Mouse (Mus musculus): ENCODE measurements around the gene Rras.
A peak's percentile ranks its signal among the peaks of the same experiment; 100 is the strongest.
"Not testable (repeated sequence)": the region's sequence is repeated elsewhere in the genome, so short reads cannot be mapped to it uniquely, and the experiment has no call there.

Gene Rras

DNA sequence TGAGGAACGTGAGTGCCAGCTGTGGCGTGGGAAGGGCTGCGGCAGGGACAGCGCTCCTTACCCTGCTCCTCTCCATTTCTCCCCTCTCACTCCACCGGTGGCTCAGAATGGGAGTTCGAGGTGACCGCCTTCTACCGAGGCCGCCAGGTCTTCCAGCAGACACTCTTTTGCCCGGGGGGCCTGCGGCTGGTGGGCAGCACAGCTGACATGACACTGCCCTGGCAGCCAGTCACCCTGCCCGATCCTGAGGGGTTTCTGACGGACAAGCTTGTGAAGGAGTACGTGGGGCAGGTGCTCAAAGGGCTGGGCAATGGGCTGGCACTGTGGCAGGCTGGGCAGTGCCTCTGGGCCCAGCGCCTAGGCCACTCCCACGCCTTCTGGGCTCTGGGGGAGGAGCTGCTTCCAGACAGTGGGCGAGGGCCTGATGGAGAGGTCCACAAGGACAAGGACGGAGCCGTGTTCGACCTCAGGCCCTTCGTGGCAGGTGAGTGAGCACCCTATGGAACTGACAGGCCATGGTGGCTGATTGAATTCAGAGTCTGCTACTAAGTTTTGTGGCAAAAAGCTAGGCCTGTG, 17.1 kb upstream of the Rras start:
- DNase-seq (ENCODE audit: low spot score): no peak

DNA sequence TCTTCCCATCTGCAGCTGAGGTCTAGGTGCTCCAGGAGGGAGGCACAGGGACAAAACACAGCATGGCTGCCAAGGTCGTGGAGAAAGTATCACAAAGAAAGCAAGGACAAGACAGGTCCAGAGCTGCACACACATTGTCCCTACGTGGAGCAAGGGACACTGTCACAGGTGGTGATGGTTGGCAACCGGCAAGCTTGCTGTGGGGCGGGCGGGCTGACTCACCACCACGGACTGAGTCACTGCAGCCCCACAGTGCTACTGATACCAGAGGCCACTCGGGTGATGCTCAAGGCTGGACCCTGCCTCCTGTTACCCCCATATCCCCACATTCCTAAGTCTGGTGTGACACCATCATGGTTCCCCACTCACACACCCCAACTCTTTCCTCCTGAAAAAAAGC, 15.3 kb upstream of the Rras start:
- no peak for DNase-seq (ENCODE audit: low spot score)

DNA sequence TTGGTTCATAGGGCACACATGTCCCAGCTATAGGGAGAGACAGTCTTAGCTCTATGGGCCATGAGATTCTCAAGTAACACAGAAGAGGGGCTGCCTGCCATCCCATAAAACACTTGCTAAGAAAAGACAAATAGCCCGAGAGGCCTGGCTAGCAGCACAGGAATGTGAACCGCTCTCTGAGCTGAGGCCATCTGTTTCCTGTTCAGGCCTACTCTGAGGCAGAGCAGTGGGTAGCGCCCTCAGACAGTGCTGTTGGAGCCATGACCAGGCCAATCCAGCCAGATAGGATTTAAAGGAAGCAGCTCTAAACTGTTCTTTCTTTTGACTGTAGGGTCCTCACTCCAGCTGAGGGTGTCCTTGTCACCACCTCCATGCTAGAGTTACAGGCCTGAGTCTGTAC, 13.2 kb upstream of the Rras start:
- DNase-seq (ENCODE audit: low spot score): no peak

DNA sequence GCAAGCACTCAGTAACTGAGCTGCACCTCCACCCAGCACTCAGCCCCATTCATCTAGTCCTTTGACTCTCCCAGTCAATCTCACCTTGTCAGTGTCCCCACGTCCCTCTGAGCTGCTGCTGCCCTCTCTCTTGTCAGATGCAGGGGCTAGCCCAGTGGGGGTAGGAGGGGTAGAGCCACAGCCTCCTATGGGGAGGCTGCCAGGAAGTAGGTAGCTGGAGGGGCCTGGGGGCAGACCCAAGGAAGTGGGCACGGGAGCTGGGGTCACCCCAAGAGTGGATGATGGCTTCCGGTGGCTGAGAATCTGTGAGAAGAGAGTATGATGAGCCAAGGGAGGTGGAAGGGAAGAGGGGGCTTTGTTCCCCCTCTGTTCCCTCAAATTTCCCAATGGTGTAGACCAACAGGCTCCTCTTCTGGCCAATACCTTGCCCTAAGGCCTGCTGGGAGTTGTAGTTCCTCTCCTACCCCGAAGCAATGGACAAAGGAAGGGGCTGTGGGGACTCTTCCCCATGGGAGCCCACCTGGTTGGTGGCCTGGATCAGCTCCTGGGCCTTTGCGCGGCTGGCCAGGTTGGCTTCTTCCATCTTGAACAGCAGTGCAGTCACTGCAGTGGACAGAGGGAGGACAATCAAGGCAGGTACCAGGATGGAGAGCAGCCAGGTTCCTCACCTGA, 12.3 kb upstream of the Rras start:
- no peak for DNase-seq (ENCODE audit: low spot score)

DNA sequence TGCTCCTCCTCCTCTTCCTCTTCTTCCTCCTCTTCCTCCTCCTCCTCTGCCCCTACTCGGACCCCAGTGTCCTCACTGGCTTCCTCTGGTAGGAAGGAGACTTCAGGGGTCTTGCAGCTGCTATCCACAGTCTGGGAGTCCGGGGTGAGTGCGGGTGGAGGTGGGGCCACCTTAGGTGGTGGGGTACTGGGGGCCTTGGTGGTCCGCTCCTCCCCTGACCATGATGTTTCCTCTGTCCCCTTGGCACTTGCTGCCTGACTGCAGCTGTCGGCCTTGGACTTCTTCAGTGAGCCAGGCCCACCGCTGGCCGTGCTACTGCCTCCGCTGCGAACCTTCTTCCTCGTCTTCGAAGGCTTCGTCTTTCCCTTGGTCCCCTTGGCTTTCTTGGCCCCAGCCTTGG, 11.3 kb upstream of the Rras start:
- no peak for DNase-seq (ENCODE audit: low spot score)

DNA sequence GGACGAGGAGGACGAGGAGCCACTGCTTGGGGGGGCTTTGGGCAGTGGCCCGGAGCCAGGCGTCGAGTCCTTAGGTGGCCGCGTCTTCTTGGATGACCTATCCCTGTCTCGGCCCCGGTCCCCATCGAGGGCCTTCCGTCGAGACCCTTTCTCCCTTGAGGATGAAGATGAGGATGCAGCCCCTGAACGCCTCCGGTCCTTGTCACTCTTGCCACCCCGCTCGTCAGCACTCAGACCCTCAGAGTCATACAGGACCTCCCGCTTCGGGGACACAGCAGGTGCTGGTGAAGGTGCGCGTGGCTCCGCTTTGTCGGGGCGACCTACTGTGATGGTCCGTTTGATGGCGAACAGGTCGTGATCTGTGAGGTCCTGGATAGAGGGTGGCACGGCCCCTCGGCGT, 10.6 kb upstream of the Rras start:
- DNase-seq (ENCODE audit: low spot score): no peak

DNA sequence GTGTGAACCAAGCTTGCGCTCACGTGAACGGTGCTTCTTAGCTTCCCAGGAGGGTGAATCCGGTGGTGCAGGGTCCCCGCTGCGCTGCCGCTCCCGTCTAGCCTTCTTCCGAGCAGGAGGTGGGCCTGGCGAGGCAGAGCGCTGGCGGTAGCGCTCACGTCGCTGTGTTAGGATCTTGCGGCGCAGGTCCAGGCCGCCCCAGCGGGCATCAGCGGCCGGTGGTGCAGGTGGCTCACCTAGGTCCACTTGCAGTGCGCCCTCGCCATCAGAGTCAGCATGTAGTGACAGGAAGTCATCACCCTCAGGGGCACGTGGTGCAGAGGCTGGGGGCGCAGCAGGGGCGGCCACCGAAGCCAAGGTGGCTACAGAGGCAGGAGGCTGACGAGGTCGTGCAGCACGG, 9.9 kb upstream of the Rras start:
- DNase-seq (ENCODE audit: low spot score): no peak

DNA sequence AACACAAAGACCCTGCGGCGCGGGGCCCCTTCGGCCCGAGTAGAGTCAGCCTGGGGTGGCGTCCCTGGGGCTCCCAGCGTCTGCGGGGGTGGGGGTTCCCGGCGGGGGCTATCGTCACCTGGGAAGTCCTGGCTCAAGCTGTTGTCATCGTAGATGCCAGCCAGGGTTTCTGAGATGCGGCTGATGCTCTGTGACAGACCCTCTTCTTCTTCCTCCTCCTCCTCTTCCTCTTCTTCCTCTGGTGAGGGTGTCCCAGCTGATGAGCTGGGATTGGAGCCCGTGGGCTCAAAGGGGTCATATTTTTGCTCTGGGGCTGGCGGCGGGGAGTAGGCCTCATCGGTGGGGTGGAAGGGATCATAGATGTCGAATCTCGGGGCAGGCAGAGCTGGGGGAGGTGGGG, 9.3 kb upstream of the Rras start:
- no peak for DNase-seq (ENCODE audit: low spot score)

DNA sequence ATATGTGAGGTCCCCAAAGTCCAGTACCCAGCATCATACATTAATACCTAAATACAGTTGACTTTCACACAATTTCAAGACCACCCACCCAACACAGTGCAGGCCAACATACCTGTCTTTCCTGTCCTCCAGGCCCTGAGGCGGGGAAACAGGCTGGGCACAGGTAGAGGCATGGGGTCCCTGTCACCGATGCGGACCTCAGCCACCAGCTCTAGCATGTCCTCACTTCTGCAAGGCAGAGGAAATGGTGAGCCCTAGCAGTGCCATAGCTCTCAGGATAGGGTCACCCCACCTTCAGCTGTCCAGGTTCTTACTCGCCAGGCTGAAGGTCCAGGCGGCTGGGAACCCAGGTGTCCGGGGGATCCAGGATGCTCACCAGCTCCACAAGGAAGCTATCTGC, 5.8 kb upstream of the Rras start:
- DNase-seq (ENCODE audit: low spot score): no peak

DNA sequence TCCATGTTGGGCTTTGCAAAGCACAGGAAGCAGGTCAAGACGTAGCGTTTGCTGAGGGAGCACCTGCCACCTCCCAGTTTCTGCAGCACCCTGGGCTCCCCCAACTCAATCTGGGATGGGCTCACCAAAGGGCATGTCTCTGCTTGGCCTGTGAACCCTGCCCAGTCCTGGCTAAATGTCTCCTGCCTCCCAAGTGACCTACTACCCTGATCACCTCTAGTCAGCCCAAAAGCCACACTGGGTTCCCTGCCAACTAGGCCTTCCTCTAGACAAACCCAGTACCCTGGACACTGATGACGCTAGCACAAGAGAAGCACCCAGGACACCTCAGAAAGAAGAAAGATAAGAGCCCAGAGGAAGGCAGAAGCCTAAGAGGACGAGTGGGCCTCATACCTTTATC, 4.9 kb upstream of the Rras start:
- no peak for DNase-seq (ENCODE audit: low spot score)

DNA sequence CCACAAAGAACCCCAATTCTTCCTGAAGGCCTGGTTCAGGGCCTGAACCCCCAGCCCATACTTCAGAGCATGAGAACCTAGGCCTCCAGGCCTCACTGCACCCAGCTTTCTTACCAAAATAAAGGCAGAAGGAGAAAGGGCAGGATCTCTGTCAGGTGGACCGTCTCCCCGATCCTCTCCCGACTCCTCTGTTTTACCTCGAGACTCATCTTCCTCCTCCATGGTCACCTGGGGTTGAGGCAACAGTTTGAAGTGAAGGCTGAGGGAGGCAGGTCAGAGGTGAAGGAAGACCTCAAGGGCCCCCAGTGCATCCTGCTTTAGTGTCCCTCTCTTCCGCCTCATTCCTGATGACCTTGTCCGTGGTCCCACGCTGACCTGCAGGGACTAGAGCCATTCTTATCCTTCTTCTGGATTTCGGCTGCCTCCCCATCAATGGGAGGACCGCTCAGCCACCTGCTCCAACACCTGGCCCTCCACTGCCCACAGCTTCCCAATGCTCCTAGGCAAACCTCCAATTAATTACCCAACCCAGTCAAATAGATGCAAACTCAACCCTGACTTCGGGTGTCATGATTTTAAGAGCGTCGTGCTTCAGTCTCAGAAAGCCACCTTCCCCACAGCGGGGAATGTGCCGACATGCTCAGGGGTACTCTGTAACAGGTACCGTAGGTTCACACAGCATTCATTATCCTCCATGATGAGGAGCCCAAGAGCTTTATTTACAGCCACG, 4.2 kb upstream of the Rras start:
- no peak for DNase-seq (ENCODE audit: low spot score)

DNA sequence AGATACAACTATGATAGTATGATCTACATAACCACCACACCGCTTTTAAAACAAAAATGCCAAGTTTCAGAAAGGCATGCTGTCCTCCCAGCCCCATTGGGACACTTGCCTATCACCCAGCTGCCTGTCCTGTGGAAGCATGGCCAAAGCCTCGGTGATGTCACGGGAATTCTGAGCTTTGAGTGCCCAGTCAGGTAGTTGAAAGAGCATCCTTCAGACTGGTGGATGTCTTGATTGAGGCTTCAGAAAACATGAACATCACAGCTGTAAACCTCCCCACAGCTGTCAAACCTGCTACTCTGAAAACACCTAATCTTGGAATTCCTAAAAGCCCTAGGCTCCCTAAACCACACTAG, 3.7 kb upstream of the Rras start:
- DNase-seq (ENCODE audit: low spot score): no peak

DNA sequence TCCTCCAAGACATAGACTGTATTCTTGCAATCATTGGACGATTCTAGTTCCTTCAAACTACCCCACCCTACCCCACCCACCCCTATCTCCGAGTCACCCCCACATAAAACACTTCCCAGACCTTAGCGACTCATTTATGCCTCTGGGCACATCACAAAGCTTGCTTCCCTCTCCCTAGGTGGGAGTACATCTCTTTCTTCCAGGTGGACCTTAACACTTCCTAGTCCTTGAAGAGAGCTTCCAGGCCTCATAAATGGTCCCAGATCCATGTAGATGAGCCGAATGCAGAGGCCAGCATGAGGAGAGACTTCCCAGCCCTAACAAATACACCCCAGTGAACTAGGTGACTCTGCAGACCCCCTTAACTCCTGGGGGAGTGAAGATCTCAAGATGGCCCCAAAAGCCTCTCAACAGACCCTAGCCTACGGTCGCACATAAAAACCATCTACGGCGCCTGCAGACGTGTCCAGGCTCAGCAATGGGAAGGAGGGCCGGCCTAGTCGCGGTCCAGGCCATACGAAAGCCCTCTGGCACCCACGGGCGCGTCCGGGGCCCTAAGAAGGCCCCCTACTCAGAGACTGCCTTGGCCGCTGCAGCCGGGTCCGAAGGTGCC, 2.3 kb upstream of the Rras start:
- DNase-seq (ENCODE audit: low spot score): no peak

DNA sequence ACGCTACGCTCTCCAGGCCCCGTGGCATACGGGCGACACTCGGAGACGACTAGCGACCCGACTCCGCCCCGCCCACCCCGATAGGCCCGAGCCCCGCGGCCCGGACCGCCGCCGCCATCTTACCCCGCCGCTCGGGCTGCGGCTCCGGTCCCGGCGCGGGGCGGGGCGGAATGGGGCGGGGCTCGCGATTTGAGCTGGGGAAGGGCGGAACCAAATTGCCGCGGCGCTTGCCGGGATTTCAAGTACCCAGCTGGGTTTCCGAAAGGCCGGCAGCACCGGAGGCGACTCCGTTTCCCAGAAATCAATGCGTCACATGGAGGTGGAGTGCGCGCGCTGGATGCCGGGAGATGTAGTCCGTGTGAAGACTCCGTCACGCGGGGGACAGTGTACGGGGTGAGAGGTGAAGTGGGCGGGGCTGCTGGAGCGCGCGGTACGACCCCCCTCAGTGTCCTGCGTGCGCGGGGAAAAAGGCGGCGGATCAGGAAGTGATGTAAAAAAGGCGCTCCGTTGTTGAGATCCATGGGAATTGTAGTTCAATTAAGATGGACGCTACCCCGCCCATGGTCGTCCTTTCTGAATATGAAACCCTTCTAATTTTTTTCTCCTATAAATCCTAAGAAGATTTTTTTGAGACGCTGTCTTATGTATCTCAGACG, 1.7 kb upstream of the Rras start, which contains the start of gene Scaf1:
TSS of gene Scaf1 (minus strand) at position 407 of the 656 bp plus-strand sequence.
- DNase-seq (ENCODE audit: low spot score): peak; percentile 100

DNA sequence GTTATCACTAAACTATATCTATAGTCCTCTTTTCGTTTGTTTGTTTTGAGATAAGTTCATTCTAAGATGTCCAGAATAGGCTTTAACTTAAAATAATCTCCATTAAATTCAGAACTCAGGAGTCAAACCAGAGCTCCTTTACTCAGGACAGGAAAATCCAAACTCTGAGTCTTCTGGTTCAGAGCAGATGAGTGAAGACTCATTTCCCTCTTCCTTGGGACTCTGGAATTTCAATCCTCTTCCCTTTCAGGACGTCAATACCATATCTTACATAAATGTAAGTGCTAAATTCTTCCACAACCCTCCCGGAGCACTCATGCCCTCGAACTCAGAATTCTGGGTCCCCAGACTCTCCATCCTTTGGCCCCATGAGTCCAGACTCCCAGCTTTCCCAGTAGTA, 1.0 kb upstream of the Rras start:
- no peak for DNase-seq (ENCODE audit: low spot score)

DNA sequence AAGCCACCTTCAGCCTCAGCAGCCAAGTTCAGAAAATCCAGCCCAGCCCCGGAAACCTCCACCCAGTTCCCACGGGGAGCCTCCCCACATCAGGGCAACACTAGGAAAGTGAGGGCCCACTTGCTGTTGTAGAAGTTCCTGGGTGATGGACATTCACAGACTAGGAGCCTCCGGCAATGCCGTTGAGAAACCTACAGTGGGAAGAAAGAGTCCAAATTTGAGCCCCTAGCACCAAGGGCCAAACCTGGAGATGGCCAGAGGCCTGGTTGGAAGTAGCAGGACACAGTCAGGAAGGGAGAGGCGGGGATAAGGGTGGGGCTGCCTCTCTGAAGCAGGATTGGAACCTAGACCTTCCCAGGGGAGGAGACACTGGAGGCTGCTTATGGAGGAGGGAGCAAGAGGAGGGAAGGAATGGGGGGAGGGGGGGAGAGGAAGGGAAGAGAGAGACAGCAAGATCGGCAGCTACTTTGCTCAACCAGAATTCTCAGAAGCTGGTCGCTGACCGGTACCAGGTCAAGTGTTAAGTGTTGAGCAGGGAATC, 1.3 kb downstream of the Rras start:
- peak; percentile 69 for DNase-seq (ENCODE audit: low spot score)

DNA sequence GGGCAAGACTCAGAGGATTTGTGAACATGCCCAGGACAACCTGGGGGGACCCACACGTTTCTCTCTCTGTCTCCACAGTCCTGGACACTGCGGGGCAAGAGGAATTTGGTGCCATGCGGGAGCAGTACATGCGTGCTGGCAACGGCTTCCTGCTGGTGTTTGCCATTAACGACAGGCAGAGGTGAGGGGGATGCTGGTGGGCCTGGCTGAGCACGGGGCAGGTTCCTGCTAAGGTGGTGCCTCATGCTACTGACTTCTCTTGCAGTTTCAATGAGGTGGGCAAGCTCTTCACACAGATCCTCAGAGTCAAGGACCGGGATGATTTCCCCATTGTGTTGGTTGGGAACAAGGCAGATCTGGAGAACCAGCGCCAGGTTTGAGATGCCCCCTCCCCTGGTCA, 2.5 kb downstream of the Rras start:
- no peak for DNase-seq (ENCODE audit: low spot score)

DNA sequence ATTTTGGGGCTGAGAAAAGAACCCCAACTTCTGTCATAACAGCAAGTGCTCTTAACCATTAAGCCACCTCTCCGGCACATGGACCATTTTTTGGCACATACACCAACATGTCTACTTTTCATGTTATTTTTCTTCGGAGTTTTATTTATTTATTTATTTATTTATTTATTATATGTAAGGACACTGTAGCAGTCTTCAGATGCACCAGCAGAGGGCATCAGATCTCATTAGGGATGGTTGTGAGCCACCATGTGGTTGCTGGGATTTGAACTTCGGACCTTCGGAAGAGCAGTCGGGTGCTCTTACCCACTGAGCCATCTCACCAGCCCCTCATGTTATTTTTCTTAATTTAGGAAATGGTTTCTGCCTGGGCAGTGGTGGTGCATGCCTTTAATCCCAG, 6.0 kb downstream of the Rras start:
- not testable (repeated sequence) for DNase-seq (ENCODE audit: low spot score)

DNA sequence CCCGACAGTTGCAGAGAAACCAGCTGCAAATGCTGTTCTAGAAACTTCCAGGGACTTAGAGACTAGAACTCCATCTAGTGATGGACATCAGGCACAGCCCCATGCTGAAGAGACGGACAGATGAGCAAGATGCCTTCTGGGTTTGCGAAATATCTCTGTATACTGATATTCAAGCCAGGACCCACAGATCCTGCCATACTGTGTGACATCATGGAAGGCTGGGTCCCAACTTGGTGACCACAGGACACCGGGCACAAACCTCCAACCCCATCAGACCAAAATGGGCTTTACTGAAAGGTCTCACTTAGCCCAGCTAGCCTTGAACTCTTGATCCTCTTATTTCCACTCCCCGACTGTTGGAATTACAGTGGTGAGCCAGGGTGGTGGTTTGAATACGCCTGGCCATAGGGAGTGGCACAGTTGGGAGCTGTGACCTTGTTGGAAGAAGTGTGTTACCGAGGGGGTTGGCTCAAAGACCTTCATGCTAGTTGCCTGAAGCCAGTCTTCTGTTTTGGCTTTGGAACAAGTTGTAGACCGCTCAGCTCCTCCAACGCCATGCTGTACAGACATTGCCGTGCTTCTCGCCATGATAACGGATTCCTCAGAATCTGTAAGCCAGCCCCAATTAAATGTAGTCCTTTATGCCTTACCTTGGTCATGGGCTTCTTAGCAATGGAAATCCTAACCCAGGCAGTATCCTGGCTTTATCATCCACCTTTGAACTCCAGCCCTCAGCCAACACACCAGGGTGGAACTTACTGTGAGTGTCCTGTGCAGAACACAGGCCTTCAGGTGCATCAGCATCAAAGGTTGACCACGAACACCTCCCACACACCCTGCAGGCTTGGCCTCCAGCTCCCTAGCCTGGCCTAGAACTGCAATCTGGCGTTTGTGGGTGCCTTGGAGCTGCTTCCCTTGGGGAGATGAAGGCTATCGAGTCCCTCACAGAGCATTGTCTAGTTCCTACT, 6.8 kb downstream of the Rras start:
- DNase-seq (ENCODE audit: low spot score): no peak

DNA sequence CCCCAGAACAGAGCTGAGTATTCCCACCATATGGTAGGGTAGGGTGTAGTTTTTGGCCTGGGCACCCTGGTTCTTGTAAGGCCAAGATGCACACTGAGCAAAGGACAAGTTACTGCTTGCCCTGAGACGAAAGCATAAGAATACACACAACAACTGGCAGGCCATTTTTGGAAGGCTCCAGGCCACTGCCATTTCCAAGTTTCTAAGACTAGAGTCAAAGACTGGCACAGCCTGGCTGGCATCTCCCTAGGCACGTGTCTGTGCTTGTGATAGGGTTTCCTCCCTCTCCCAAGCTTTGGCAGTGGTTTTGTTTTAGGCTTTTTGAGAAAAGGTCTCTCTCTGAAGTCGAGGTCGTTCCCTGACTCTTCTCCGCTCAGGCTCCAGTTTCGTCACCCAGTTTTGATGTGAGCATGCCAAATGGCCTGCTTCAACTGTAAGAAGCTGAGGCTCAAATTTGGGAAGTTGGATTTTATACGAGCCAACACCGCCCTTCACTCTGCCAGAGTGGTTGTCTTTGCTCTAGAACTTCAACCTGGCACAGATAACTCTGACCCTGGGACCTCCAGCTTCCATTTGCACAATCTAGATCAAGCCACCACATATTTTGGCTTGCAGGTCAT, 8.0 kb downstream of the Rras start:
- no peak for DNase-seq (ENCODE audit: low spot score)

DNA sequence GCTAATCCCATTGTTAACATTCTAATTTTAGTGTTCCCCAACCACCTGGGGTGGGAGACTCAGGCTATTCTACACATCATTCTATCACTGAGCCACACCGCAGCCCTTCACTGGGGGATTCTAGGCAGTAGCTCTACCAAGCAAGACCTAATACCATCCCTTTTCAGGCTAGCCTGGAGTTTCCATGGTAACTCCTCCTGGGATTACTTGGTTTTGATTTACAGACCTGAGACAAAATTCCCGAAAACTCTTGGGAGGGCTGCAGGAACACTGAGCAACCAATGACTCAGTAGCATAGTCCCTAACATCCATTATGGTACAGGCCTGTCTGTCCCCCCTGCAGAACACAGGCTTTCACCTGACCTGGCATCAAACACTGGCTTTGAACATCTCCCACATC, 8.5 kb downstream of the Rras start:
- DNase-seq (ENCODE audit: low spot score): no peak

Measured in testis, postnatal 14 days (tissue).